Comparison of ENCODE assay signal across 35 mouse cellular contexts in the genomic region with DNA sequence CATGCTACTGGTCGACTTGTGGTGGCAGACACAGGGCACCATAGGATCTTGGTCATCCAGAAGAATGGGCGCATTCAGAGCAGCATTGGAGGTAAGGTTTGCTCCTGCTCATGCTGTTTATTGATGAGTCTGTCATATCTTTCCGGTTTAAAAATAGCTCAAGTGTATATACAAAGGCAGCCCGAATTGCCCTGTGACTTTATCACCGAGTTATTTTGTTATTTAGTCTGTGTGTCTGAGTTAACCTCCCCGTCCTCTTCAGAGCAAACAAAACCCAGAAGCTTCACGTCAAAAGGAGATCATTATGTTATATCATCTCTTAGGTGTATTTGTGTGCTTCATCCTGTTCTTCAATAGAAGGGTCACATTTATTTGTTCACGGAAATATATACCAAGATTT.
"Had no signal": no experiment of that assay in that cellular context is flagged by ENCODE, and none has a peak within 500 bp of the region (broad histone marks: within the 10 kb centered on the region; RNA-seq: fewer than 3 reads in every experiment).

No protein-coding gene starts in this region.

- H3K27me3 ChIP-seq: heart, embryonic 12.5 days; heart, embryonic 13.5 days; heart, embryonic 15.5 days; hindbrain, embryonic 12.5 days; hindbrain, embryonic 13.5 days; hindbrain, embryonic 15.5 days; intestine, embryonic 15.5 days; kidney, embryonic 15.5 days had no signal

- DNase-seq: heart, postnatal 10 days; heart, postnatal 14 days; heart, postnatal 36 days; heart, postnatal 4 days; kidney, adult 11 months; kidney, adult 18-20 months; kidney, adult 2 months; kidney, adult 8-10 months; kidney, adult 9 months; kidney, postnatal 10 days; kidney, postnatal 14 days; kidney, postnatal 25 days; kidney, postnatal 36 days; kidney, postnatal 4 days; layer of hippocampus, adult 9-11 months; layer of hippocampus, postnatal 36 days had no signal

- H3K9me3 ChIP-seq: heart, embryonic 10.5 days; heart, embryonic 12.5 days; heart, embryonic 13.5 days; heart, embryonic 15.5 days; hindbrain, embryonic 10.5 days; hindbrain, embryonic 12.5 days; hindbrain, embryonic 13.5 days; hindbrain, embryonic 15.5 days; intestine, embryonic 15.5 days; kidney, embryonic 15.5 days had no signal

- ATAC-seq: hindbrain, embryonic 16.5 days; hindbrain, postnatal 0 days; inflammation-experienced regulatory T-cells, adult 6 months; intestine, embryonic 15.5 days; intestine, embryonic 16.5 days; intestine, postnatal 0 days had no signal

- H3K4me1 ChIP-seq: hindbrain, embryonic 10.5 days; hindbrain, embryonic 15.5 days; kidney, embryonic 15.5 days had no signal

- H3K4me3 ChIP-seq: heart, embryonic 10.5 days; heart, embryonic 12.5 days; heart, embryonic 13.5 days; heart, embryonic 15.5 days; hindbrain, embryonic 10.5 days; hindbrain, embryonic 12.5 days; hindbrain, embryonic 13.5 days; hindbrain, embryonic 15.5 days; intestine, embryonic 15.5 days; kidney, embryonic 15.5 days; layer of hippocampus, adult 2 months had no signal

- H3K4me2 ChIP-seq: heart, embryonic 11.5 days; heart, embryonic 12.5 days; heart, embryonic 13.5 days; heart, embryonic 15.5 days; hindbrain, embryonic 12.5 days; hindbrain, embryonic 13.5 days; hindbrain, embryonic 14.5 days; hindbrain, embryonic 15.5 days; intestine, embryonic 15.5 days; kidney, embryonic 15.5 days had no signal

- H3K27ac ChIP-seq: heart, embryonic 10.5 days; heart, embryonic 13.5 days; heart, embryonic 15.5 days; hindbrain, embryonic 10.5 days; hindbrain, embryonic 12.5 days; hindbrain, embryonic 13.5 days; hindbrain, embryonic 14.5 days; hindbrain, embryonic 15.5 days; hindbrain, postnatal 0 days; intestine, embryonic 15.5 days; kidney, embryonic 15.5 days; kidney, postnatal 0 days; layer of hippocampus, adult 2 months had no signal

- H3K9ac ChIP-seq: heart, embryonic 12.5 days; heart, embryonic 13.5 days; heart, embryonic 15.5 days; hindbrain, embryonic 12.5 days; hindbrain, embryonic 13.5 days; hindbrain, embryonic 14.5 days; hindbrain, embryonic 15.5 days; intestine, embryonic 15.5 days; kidney, embryonic 15.5 days had no signal
